Mouse (Mus musculus) MEL (cell line): ENCODE measurements around the gene Atg13. TPM values are rescaled to one million over a fixed set of nuclear protein-coding genes. Genes with fewer than 3 reads are reported as not detected.

Source experiments
- DNase-seq: peaks from one replicate; pipeline ENCODE4 v3.0.0; 2011; ENCODE audit warnings: low read depth, low spot score
- H3K27ac ChIP-seq: 2 replicates; pipeline ENCODE4 v1.5.1; 2012; ENCODE audit warnings: low read depth, mild to moderate bottlenecking, control low read depth, low read length, moderate library complexity; ENCODE audit not compliant: control insufficient read depth
- H3K27me3 ChIP-seq, 2 experiments: fragments of 150-350 bp in 1 of 2; sonication (generic) in 1 of 2; 2 replicates each; pipeline ENCODE4 v1.6.1; 2012; ENCODE audit warnings: low read length in 2 of 2, mild to moderate bottlenecking in 2 of 2, improper control_type of control experiment in 1 of 2, moderate library complexity in 1 of 2; ENCODE audit not compliant: insufficient read depth in 2 of 2, control insufficient read depth in 1 of 2
- H3K36me3 ChIP-seq, 2 experiments: 2 replicates each; pipeline ENCODE4 v1.6.1; 2012 to 2014; ENCODE audit warnings: low read length in 2 of 2, improper control_type of control experiment in 1 of 2, inconsistent platforms in 1 of 2, mild to moderate bottlenecking in 1 of 2; ENCODE audit not compliant: insufficient read depth in 2 of 2, control insufficient read depth in 1 of 2
- H3K4me1 ChIP-seq, 2 experiments: fragments of 150-350 bp in 1 of 2; sonication (generic) in 1 of 2; 2 replicates each; pipeline ENCODE4 v1.6.1; 2012; ENCODE audit warnings: low read length in 2 of 2, improper control_type of control experiment in 1 of 2, mild to moderate bottlenecking in 1 of 2; ENCODE audit not compliant: insufficient read depth in 2 of 2, control insufficient read depth in 1 of 2
- H3K4me3 ChIP-seq, 2 experiments: fragments of 150-350 bp in 1 of 2; sonication (generic) in 1 of 2; 2 replicates each; pipeline ENCODE4 v1.5.1; 2012; ENCODE audit warnings: low read depth in 2 of 2, low read length in 2 of 2, mild to moderate bottlenecking in 2 of 2, moderate library complexity in 2 of 2, control low read depth in 1 of 2, improper control_type of control experiment in 1 of 2; ENCODE audit not compliant: control insufficient read depth in 1 of 2, insufficient read depth in 1 of 2
- H3K79me2 ChIP-seq: 2 replicates; pipeline ENCODE4 v1.6.1; 2012; ENCODE audit warnings: mild to moderate bottlenecking, low read length, moderate library complexity; ENCODE audit not compliant: control insufficient read depth, poor library complexity, insufficient read depth
- H3K9ac ChIP-seq: 2 replicates; pipeline ENCODE4 v1.6.1; 2012; ENCODE audit warnings: low read depth, mild to moderate bottlenecking, control low read depth, low read length, moderate library complexity; ENCODE audit not compliant: control insufficient read depth, poor library complexity, severe bottlenecking
- H3K9me3 ChIP-seq: fragments of 150-350 bp; sonication (generic); replicated peaks from 2 replicates; pipeline ENCODE4 v1.6.1; 2012; ENCODE audit warnings: mild to moderate bottlenecking, low read length, improper control_type of control experiment, moderate library complexity; ENCODE audit not compliant: insufficient read depth
- BHLHE40 ChIP-seq: IDR thresholded peaks from 2 replicates; pipeline ENCODE4 v1.6.1; 2012; ENCODE audit warnings: low read depth, mild to moderate bottlenecking, inconsistent platforms, low read length, improper control_type of control experiment, borderline replicate concordance
- CHD1 ChIP-seq: IDR thresholded peaks from 2 replicates; pipeline ENCODE4 v1.6.1; 2012; ENCODE audit warnings: low read depth, mild to moderate bottlenecking, inconsistent platforms, low read length, improper control_type of control experiment
- CHD2 ChIP-seq: IDR thresholded peaks from 2 replicates; pipeline ENCODE4 v1.6.1; 2011; ENCODE audit warnings: low read length, improper control_type of control experiment
- CTCF ChIP-seq, 3 experiments: IDR thresholded peaks in 2 of 3; conservative IDR thresholded peaks in 1 of 3; 2 replicates each; pipeline ENCODE4 v1.5.1; 2011 to 2012; ENCODE audit warnings: low read length in 3 of 3, low read depth in 2 of 3, mild to moderate bottlenecking in 2 of 3, improper control_type of control experiment in 1 of 3, inconsistent platforms in 1 of 3, mixed read lengths in 1 of 3, moderate library complexity in 1 of 3; ENCODE audit not compliant: control insufficient read depth in 1 of 3, insufficient read depth in 1 of 3, poor library complexity in 1 of 3, severe bottlenecking in 1 of 3
- E2F4 ChIP-seq: IDR thresholded peaks from 2 replicates; pipeline ENCODE4 v1.6.1; 2011; ENCODE audit warnings: low read depth, low read length, improper control_type of control experiment, borderline replicate concordance
- ETS1 ChIP-seq: IDR thresholded peaks from 2 replicates; pipeline ENCODE4 v1.6.1; 2012; ENCODE audit warnings: low read depth, mild to moderate bottlenecking, inconsistent platforms, low read length, improper control_type of control experiment, moderate library complexity
- GATA1 ChIP-seq: IDR thresholded peaks from 2 replicates; pipeline ENCODE4 v1.6.1; 2011; ENCODE audit warnings: low read depth, low read length, improper control_type of control experiment
- HCFC1 ChIP-seq: IDR thresholded peaks from 2 replicates; pipeline ENCODE4 v1.6.1; 2012; ENCODE audit warnings: low read depth, mild to moderate bottlenecking, inconsistent platforms, low read length, improper control_type of control experiment, moderate library complexity
- MAFK ChIP-seq: IDR thresholded peaks from 2 replicates; pipeline ENCODE4 v1.6.1; 2011; ENCODE audit warnings: low read depth, mild to moderate bottlenecking, low read length, improper control_type of control experiment, borderline replicate concordance
- MAX ChIP-seq: IDR thresholded peaks from 2 replicates; pipeline ENCODE4 v1.6.1; 2011; ENCODE audit warnings: low read length, improper control_type of control experiment
- MAZ ChIP-seq: IDR thresholded peaks from 2 replicates; pipeline ENCODE4 v1.6.1; 2012; ENCODE audit warnings: low read depth, mild to moderate bottlenecking, inconsistent platforms, low read length, improper control_type of control experiment
- MXI1 ChIP-seq: IDR thresholded peaks from 2 replicates; pipeline ENCODE4 v1.6.1; 2011; ENCODE audit warnings: mild to moderate bottlenecking, low read depth, low read length, improper control_type of control experiment
- MYB ChIP-seq: IDR thresholded peaks from 2 replicates; pipeline ENCODE4 v1.6.1; 2011; ENCODE audit warnings: mild to moderate bottlenecking, low read depth, low read length, improper control_type of control experiment
- MYC ChIP-seq: IDR thresholded peaks from 2 replicates; pipeline ENCODE4 v1.6.1; 2011; ENCODE audit warnings: low read depth, mild to moderate bottlenecking, low read length, improper control_type of control experiment, moderate library complexity
- POLR2A ChIP-seq, 2 experiments: IDR thresholded peaks; 2 replicates each; pipeline ENCODE4 v1.6.1; 2011 to 2012; ENCODE audit warnings: low read length in 2 of 2, mild to moderate bottlenecking in 2 of 2, control low read depth in 1 of 2, improper control_type of control experiment in 1 of 2, low read depth in 1 of 2, moderate library complexity in 1 of 2; ENCODE audit not compliant: control insufficient read depth in 1 of 2, insufficient read depth in 1 of 2, poor library complexity in 1 of 2
- POLR2AphosphoS5 ChIP-seq: IDR thresholded peaks from 2 replicates; pipeline ENCODE4 v1.6.1; 2012; ENCODE audit warnings: low read depth, borderline replicate concordance, mild to moderate bottlenecking, inconsistent platforms, low read length, moderate library complexity, mixed read lengths
- RAD21 ChIP-seq: IDR thresholded peaks from 2 replicates; pipeline ENCODE4 v1.6.1; 2011; ENCODE audit warnings: mild to moderate bottlenecking, low read depth, low read length, improper control_type of control experiment
- RCOR1 ChIP-seq: IDR thresholded peaks from 2 replicates; pipeline ENCODE4 v1.6.1; 2012; ENCODE audit warnings: low read depth, mild to moderate bottlenecking, inconsistent platforms, low read length, improper control_type of control experiment
- SIN3A ChIP-seq: IDR thresholded peaks from 2 replicates; pipeline ENCODE4 v1.6.1; 2012; ENCODE audit warnings: low read length, improper control_type of control experiment, inconsistent platforms
- TBP ChIP-seq: IDR thresholded peaks from 2 replicates; pipeline ENCODE4 v1.8.0; 2011; ENCODE audit warnings: low read depth, low read length, improper control_type of control experiment
- TCF12 ChIP-seq: IDR thresholded peaks from 2 replicates; pipeline ENCODE4 v1.6.1; 2014; ENCODE audit warnings: low read depth, mild to moderate bottlenecking, inconsistent platforms, low read length, improper control_type of control experiment, moderate library complexity
- UBTF ChIP-seq: IDR thresholded peaks from 2 replicates; pipeline ENCODE4 v1.6.1; 2012; ENCODE audit warnings: low read depth, mild to moderate bottlenecking, inconsistent platforms, low read length, improper control_type of control experiment, moderate library complexity, borderline replicate concordance; ENCODE audit not compliant: insufficient read depth
- USF2 ChIP-seq, 2 experiments: IDR thresholded peaks; 2 replicates each; pipeline ENCODE4 v1.6.1; 2011 to 2012; ENCODE audit warnings: improper control_type of control experiment in 2 of 2, low read length in 2 of 2, borderline replicate concordance in 1 of 2, inconsistent platforms in 1 of 2, low read depth in 1 of 2, mild to moderate bottlenecking in 1 of 2; ENCODE audit not compliant: insufficient read depth in 1 of 2
- ZC3H11A ChIP-seq: IDR thresholded peaks from 2 replicates; pipeline ENCODE4 v1.6.1; 2012; ENCODE audit warnings: low read depth, mild to moderate bottlenecking, inconsistent platforms, low read length, improper control_type of control experiment
- ZMIZ1 ChIP-seq: IDR thresholded peaks from 2 replicates; pipeline ENCODE4 v1.6.1; 2012; ENCODE audit warnings: low read depth, mild to moderate bottlenecking, inconsistent platforms, low read length, improper control_type of control experiment, moderate library complexity
- ZNF384 ChIP-seq: IDR thresholded peaks from 2 replicates; pipeline ENCODE4 v1.6.1; 2012; ENCODE audit warnings: low read depth, mild to moderate bottlenecking, inconsistent platforms, low read length, improper control_type of control experiment
- polyA plus RNA-seq, 2 experiments: library from polyadenylated mRNA; stranded (reverse) in 1 of 2; unstranded in 1 of 2; fragments of >175 nt in 1 of 2; fragments of >200 nt in 1 of 2; gene quantifications; 2 replicates each; pipeline versions ENCODE4 v1.2.1 to v1.2.4; 2012; ENCODE audit warnings: low replicate concordance in 2 of 2, low read depth in 1 of 2; ENCODE audit not compliant: insufficient read length in 2 of 2, insufficient read depth in 1 of 2, missing spikeins in 1 of 2
- total RNA-seq: library from RNA; depleted of rRNA; stranded (reverse); fragments of 300-350 nt; gene quantifications from 2 replicates; pipeline ENCODE4 v1.2.3, GENCODE M21; 2012

Gene Atg13
- total and polyA plus RNA-seq, 3 experiments, result 8.4 to 27.7 TPM; not detected in 1

DNA sequence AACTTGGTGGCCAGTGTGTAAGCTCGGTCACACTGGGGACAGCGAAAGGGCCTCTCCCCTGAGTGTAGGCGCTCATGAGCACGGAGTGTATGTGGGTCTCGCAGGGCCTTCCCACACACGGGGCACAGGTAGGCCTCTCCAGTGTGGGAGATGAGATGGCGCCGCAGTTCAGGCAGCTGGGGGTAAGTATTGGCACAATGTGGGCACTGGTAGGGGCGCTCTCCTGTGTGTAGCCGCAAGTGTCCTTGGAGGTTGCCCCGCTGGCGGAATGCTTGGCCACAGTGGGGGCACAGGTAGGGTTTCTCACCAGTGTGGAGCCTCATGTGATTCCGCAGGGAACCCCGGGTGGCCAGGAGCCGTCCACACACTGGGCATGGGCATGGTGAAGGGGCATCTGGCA is 65.0 kb downstream of the Atg13 start:
- Histone ChIP-seq H3K36me3 (peaks cover 0 to 4% of the 10 kb centered on the region in 2 experiments), H3K27me3 (no peaks in the 10 kb centered on the region), H3K4me1 (peaks cover 0 to 3% of the 10 kb centered on the region in 2 experiments; a peak in 2 of 4 replicates), H3K4me3 (no peak overlapping the region), H3K9ac (no peak overlapping the region), H3K79me2 (peaks cover 17% of the 10 kb centered on the region), H3K9me3 (no peaks in the 10 kb centered on the region), H3K27ac (no peak overlapping the region)
- no peak for DNase-seq
- TF ChIP-seq MAZ (no peak), TCF12 (no peak), RCOR1 (no peak), ZC3H11A (no peak), MAFK (no peak)

DNA sequence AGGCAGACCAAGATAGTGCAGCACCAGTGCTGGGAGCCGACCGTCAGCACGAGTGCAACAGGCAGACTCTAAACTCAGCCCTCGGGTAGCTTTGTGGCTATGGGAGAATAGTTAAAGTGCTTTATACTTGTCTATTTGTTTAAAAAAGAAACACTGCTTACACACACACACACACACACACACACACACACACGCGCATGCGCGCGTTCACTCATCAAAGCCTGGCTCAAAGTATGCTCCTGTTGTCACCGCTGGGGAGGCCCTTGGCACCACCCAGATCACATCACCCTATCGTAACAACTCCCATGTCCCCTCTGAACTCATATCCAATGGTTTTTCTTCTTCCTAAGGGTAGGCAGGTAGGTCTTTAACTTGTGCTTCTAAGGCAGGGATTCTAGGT is 66.4 kb downstream of the Atg13 start:
- Histone ChIP-seq H3K36me3 (peaks cover 0 to 4% of the 10 kb centered on the region in 2 experiments), H3K9ac (no peak overlapping the region), H3K4me3 (no peak overlapping the region), H3K79me2 (peaks cover 9% of the 10 kb centered on the region), H3K27ac (no peak overlapping the region), H3K27me3 (no peaks in the 10 kb centered on the region), H3K4me1 (peaks cover 0 to 3% of the 10 kb centered on the region in 2 experiments; a peak in 2 of 4 replicates), H3K9me3 (no peaks in the 10 kb centered on the region)
- no peak for DNase-seq
- TF ChIP-seq E2F4, result no peak
- no peak for TF ChIP-seq UBTF
- no peak for TF ChIP-seq GATA1
- TF ChIP-seq HCFC1, result no peak
- no peak for TF ChIP-seq ZMIZ1
- TF ChIP-seq RAD21, result no peak
- TF ChIP-seq BHLHE40, result no peak
- TF ChIP-seq POLR2A (IDR thresholded peaks at IDR 0.05; ENCODE audit: control insufficient read depth in 1 of 2, insufficient read depth in 1 of 2, low read depth in 1 of 2, low read length in 2 of 2, poor library complexity in 1 of 2), result no peak
- TF ChIP-seq ZNF384, result no peak

DNA sequence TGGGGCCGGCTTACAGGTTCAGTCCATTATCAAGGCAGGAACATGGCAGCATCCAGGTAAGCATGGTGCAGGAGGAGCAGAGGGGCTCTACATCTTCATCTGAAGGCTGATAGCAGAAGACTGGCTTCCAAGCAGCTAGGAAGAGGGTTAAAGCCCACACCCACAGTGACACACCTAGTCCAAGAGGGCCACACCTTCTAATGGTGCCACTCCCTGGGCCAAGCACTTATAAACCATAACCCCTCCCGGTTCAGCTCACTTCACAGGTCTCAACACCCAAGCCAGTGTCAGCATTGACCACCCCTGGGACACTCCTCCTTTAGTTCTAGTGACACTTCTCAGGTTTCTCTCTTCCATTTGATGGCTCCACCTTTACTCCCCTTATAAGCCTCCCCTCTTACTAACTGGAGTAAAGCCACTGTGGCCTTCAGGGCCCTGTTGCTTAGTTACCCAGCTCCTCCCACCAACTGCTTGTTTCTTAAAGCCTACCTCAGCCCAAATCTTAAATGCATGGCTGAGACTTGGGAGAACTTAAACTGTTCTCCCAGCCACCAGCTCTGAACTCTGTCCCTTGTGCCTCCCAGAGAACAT is 67.5 kb downstream of the Atg13 start:
- H3K27ac ChIP-seq, result no peak overlapping the region
- peaks cover 3% of the 10 kb centered on the region; the same call in 1 of the 2 replicates for H3K79me2 ChIP-seq
- H3K4me1 ChIP-seq, result no peaks in the 10 kb centered on the region; a peak in 1 of 4 replicates
- H3K9ac ChIP-seq, result no peak overlapping the region
- H3K4me3 ChIP-seq, result no peak overlapping the region
- no peaks in the 10 kb centered on the region for H3K9me3 ChIP-seq
- no peaks in the 10 kb centered on the region; a peak in 3 of 4 replicates for H3K36me3 ChIP-seq
- H3K27me3 ChIP-seq, result no peaks in the 10 kb centered on the region
- DNase-seq, result no peak
- no peak for TF ChIP-seq MAZ
- no peak for TF ChIP-seq CHD2
- no peak for TF ChIP-seq TBP
- no peak for TF ChIP-seq CHD1
- no peak for TF ChIP-seq TCF12
- no peak for TF ChIP-seq RCOR1
- TF ChIP-seq RAD21, result no peak
- no peak for TF ChIP-seq POLR2AphosphoS5
- no peak for TF ChIP-seq MAX
- TF ChIP-seq MXI1, result no peak
- TF ChIP-seq MYB, result no peak
- TF ChIP-seq GATA1, result no peak
- TF ChIP-seq USF2 (IDR thresholded peaks at IDR 0.05; ENCODE audit: borderline replicate concordance in 1 of 2, insufficient read depth in 1 of 2, low read depth in 1 of 2, low read length in 2 of 2), result no peak
- TF ChIP-seq ETS1, result no peak
- TF ChIP-seq HCFC1, result no peak
- no peak for TF ChIP-seq MYC
- no peak for TF ChIP-seq CTCF (IDR thresholded peaks at IDR 0.05 in 2 of 3, conservative IDR thresholded peaks at IDR 0.05 in 1 of 3; ENCODE audit: control insufficient read depth in 1 of 3, insufficient read depth in 1 of 3, low read depth in 2 of 3, low read length in 3 of 3, poor library complexity in 1 of 3, severe bottlenecking in 1 of 3)
- TF ChIP-seq SIN3A, result no peak
